Mouse (Mus musculus) midbrain, embryonic 14.5 days (tissue): ENCODE data around the gene Efna3. TPM values are rescaled to one million over a fixed set of nuclear protein-coding genes. Genes with fewer than 3 reads are reported as not detected.

Experiments used
- ATAC-seq: fragments of 200-750 bp; cut with Nextera tagmentation; 2 replicates; pipeline ENCODE4 v1.8.0; 2017; ENCODE audit warnings: moderate number of reproducible peaks, moderate library complexity; ENCODE audit not compliant: low FRiP score, low TSS enrichment
- DNase-seq: peaks from one replicate; pipeline ENCODE4 v3.0.0-alpha.2; 2015
- H3K27ac ChIP-seq: fragments of 300-500 bp; sonication (generic); replicated peaks from 2 replicates; pipeline ENCODE4 v1.5.1; 2014; ENCODE audit warnings: mild to moderate bottlenecking, low read depth, low read length, moderate library complexity
- H3K27me3 ChIP-seq: fragments of 300-500 bp; sonication (generic); 2 replicates; pipeline ENCODE4 v1.6.1; 2014; ENCODE audit warnings: low read length, control low read depth, mixed read lengths; ENCODE audit not compliant: control insufficient read depth, insufficient read depth
- H3K36me3 ChIP-seq: fragments of 300-500 bp; sonication (generic); 2 replicates; pipeline ENCODE4 v1.6.1; 2014; ENCODE audit warnings: low read length, control low read depth; ENCODE audit not compliant: control insufficient read depth, insufficient read depth
- H3K4me1 ChIP-seq: fragments of 300-500 bp; sonication (generic); 2 replicates; pipeline ENCODE4 v1.6.1; 2014; ENCODE audit warnings: mild to moderate bottlenecking, antibody characterized with exemption, low read length, control low read depth; ENCODE audit not compliant: control insufficient read depth, insufficient read depth
- H3K4me2 ChIP-seq: fragments of 300-500 bp; sonication (generic); 2 replicates; pipeline ENCODE4 v1.6.1; 2014; ENCODE audit warnings: mild to moderate bottlenecking, low read length, moderate library complexity
- H3K4me3 ChIP-seq: fragments of 300-500 bp; sonication (generic); replicated peaks from 2 replicates; pipeline ENCODE4 v1.5.1; 2014; ENCODE audit warnings: low read depth, low read length
- H3K9ac ChIP-seq: fragments of 300-500 bp; sonication (generic); replicated peaks from 2 replicates; pipeline ENCODE4 v1.6.1; 2014; ENCODE audit warnings: mild to moderate bottlenecking, low read length, moderate library complexity
- H3K9me3 ChIP-seq: fragments of 300-500 bp; sonication (generic); 2 replicates; pipeline ENCODE4 v1.6.1; 2016; ENCODE audit warnings: low read length, control low read depth, mixed read lengths; ENCODE audit not compliant: control insufficient read depth
- WGBS: fragments of 180-500 bp; shearing (Covaris S2); extraction: QIAGEN DNeasy Blood & Tissue Kit; methylation state at CpG from one replicate; pipeline ENCODE4 v1.1.7; 2014; 5-methylcytosine and 5-hydroxymethylcytosine counted together
- polyA plus RNA-seq: library from polyadenylated mRNA; unstranded; fragments of >200 nt; fragmentation: Nextera tagmentation; extraction: Ambion mirVana; gene quantifications from 2 replicates; pipeline ENCODE4 v1.2.1, GENCODE M21; 2014

The Efna3 gene
- polyA plus RNA-seq, 1 experiment from 2014 or later: 31.1 TPM

DNA sequence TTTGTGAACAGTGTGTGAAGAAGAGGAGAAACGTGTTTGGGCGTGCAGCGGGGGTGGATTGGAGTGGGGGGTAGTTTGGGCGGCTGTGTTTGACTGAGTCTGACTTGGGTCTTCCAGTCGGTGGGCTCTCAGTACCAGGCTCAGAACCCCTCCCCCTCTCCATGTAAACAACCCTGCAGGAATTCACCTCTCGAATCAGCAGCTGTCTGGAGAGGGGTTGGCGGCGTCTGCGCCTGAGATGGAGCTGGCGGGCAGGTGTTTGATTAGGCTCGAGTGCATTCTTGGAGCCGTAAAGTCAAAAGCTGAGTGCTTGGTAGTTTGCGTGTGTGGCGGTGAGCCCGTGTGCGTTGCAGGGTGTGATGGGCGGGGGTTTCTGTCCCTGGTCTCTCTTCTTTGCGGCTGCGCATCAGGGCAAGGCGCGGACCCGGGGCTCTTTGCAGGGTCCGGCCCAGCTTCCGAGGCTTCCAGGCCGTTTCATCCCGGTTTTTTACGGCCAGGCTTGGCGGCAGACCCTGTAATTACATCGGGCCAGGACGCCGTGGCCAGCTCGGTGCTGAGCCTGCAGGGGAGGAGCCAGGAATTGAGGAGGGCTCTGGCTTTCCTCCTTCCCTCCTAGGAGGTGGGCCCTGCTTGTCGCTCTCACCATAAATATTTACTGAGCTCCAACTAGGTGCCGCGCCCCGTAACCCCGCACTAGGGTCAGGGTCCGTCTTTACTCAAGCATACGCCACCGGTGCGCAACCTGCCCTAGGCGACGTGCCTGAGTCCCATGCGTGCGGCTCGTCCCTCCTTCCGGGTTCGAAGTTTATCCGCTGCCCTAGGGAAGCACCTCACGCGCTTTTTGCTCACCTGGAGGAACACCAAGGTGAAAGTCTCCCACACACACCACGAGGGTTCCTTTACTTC, 41.9 kb downstream of the Efna3 start, which contains the start of gene Efna1:
TSS of gene Efna1 (minus strand) at position 537 of the 906 bp plus-strand sequence.
- peaks cover 29% of the 10 kb centered on the region for H3K27me3 ChIP-seq
- no peak within 1 kb of the TSS; the same call in 1 of the 2 replicates for H3K27ac ChIP-seq
- WGBS: under 1% methylated on average over 52 of the region's 52 CpGs

GRCm38 (mm10) chr3:89280050-89280605, 42.6 kb downstream of the Efna3 start:
- H3K27ac ChIP-seq: no peak overlapping the region
- H3K9me3 ChIP-seq: no peaks in the 10 kb centered on the region
- H3K27me3 ChIP-seq: peaks cover 29% of the 10 kb centered on the region
- H3K36me3 ChIP-seq: no peaks in the 10 kb centered on the region
- H3K9ac ChIP-seq: peak overlapping the region; percentile 57
- DNase-seq (peak; percentile 49), ATAC-seq (peak; percentile 21; the same call in 1 of the 2 replicates)
- peak overlapping the region; percentile 93 for H3K4me2 ChIP-seq
- under 1% methylated on average over 29 of the region's 29 CpGs for WGBS
- peak overlapping the region; percentile 44 for H3K4me3 ChIP-seq
- H3K4me1 ChIP-seq: peaks cover 21% of the 10 kb centered on the region; the same call in 1 of the 2 replicates

More for the DNA sequence above, 41.9 kb downstream of the Efna3 start, which contains the start of gene Efna1:
- H3K4me3 ChIP-seq: peak within 1 kb of the TSS; percentile 44
- ATAC-seq (peak; percentile 34; the same call in 1 of the 2 replicates), DNase-seq (peak; percentile 65)
- H3K9ac ChIP-seq: peak within 1 kb of the TSS; percentile 57
- H3K4me1 ChIP-seq: peaks cover 21% of the 10 kb centered on the region; the same call in 1 of the 2 replicates
- no peaks in the 10 kb centered on the region for H3K36me3 ChIP-seq
- peak within 1 kb of the TSS; percentile 93 for H3K4me2 ChIP-seq
- H3K9me3 ChIP-seq: no peaks in the 10 kb centered on the region

DNA sequence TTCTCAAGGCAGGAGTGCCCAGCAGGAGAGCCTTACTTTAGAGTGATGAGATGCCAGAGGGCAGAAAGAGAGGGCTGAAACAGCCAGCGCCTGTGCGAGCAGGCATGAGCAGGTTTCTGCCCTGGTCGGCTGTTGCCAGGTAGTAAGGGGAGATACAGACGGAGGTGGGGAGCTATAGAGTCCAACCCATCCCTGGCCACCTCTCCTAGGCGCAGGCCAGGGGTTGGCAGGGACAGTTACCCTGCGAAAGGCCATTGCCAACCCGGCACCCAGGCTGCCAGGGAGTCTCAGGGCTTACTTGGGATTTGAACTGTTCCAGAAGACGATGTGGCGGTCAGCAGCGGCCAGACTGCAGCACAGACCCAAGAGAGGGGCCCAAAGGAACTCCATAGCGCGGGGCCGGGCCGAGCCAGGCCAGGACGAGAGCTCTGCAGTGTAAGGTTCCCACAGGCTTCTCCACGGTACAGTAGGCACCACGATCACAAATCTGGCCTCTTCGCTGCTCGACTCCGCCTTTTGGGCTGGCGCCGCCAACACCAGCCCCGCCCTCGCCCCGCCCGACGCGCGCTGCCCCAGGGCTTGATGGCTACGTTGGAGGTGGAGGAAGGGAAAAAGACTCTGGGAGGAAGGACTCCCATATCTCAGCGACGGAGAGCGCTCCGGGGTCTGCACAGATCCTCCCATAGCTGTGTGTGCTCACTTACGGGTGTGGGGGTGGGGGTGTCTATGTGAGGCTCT, 43.4 kb downstream of the Efna3 start:
- Histone ChIP-seq H3K27me3 (peaks cover 29% of the 10 kb centered on the region), H3K9ac (peak overlapping the region; percentile 43; the same call in 1 of the 2 replicates), H3K4me2 (peak overlapping the region; percentile 93), H3K4me3 (peak overlapping the region; percentile 44), H3K27ac (no peak overlapping the region), H3K36me3 (no peaks in the 10 kb centered on the region), H3K4me1 (peaks cover 21% of the 10 kb centered on the region; the same call in 1 of the 2 replicates), H3K9me3 (no peaks in the 10 kb centered on the region)
- WGBS: 4% methylated on average over 35 of the region's 35 CpGs
- peak; percentile 83 for DNase-seq
- peak; percentile 56 for ATAC-seq

DNA sequence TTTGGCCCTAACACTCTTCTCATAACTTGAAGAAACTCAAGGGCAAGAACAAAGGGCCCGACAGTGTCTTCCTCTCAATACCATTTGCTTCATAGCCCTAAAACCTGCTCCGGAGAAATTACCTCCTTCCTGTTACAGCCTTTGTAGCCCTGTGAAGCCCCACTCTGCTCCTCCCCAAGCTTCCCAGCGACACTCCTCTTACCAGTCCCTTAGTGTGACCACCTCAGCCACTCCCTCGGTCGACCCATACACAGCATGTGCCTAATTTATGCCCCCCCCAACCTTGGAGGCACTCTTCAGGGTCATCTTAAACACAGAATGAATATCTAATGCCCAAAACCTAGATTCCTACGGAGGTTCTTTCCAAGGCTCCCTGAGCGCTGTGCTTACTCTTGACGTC, 44.1 kb downstream of the Efna3 start:
- peak overlapping the region; percentile 93 for H3K4me2 ChIP-seq
- no peak overlapping the region for H3K27ac ChIP-seq
- H3K27me3 ChIP-seq: peaks cover 29% of the 10 kb centered on the region
- 30% methylated on average over 8 of the region's 8 CpGs for WGBS
- no peaks in the 10 kb centered on the region for H3K9me3 ChIP-seq
- no peak overlapping the region; the same call in 1 of the 2 replicates for H3K9ac ChIP-seq
- ATAC-seq (no peak), DNase-seq (no peak)
- H3K4me1 ChIP-seq: peaks cover 21% of the 10 kb centered on the region; the same call in 1 of the 2 replicates
- no peaks in the 10 kb centered on the region for H3K36me3 ChIP-seq
- peak overlapping the region; percentile 44 for H3K4me3 ChIP-seq

GRCm38 (mm10) chr3:89278107-89278506, 44.7 kb downstream of the Efna3 start:
- Histone ChIP-seq H3K9me3 (no peaks in the 10 kb centered on the region), H3K4me2 (no peak overlapping the region), H3K9ac (no peak overlapping the region), H3K27ac (no peak overlapping the region), H3K27me3 (peaks cover 29% of the 10 kb centered on the region), H3K36me3 (no peaks in the 10 kb centered on the region), H3K4me3 (no peak overlapping the region), H3K4me1 (peaks cover 21% of the 10 kb centered on the region; the same call in 1 of the 2 replicates)
- DNase-seq (no peak), ATAC-seq (no peak)
- 79% methylated on average over 7 of the region's 7 CpGs for WGBS

GRCm38 (mm10) chr3:89277281-89278021, 45.3 kb downstream of the Efna3 start:
- Histone ChIP-seq H3K4me3 (no peak overlapping the region), H3K9ac (no peak overlapping the region)
- ATAC-seq: no peak

DNA sequence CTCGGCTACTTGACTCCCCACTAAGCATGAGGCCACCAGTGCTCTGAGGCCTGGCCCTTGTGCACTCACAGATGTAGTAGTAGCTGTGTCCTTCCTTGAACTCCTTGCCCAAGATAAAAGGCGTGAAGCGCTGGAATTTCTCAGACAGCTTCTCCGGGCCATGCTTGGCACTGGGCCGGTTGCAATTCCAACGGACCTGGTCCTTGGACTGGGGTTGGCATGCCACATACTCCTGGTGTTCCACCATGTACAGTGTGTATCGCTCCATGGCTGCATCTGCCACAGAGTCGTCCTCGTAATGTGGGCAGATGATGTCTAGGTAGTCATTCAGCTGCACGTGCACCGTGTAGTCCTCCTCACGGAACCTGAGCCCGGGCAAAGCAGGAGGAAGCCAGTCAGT, 46.7 kb downstream of the Efna3 start:
- ATAC-seq: no peak
- no peak overlapping the region for H3K4me3 ChIP-seq
- DNase-seq: no peak
- peaks cover 22% of the 10 kb centered on the region for H3K27me3 ChIP-seq
- peaks cover 15% of the 10 kb centered on the region; the same call in 1 of the 2 replicates for H3K4me1 ChIP-seq
- H3K9me3 ChIP-seq: no peaks in the 10 kb centered on the region
- H3K9ac ChIP-seq: no peak overlapping the region
- 91% methylated on average over 13 of the region's 13 CpGs for WGBS
- no peaks in the 10 kb centered on the region for H3K36me3 ChIP-seq
- no peak overlapping the region for H3K4me2 ChIP-seq
- H3K27ac ChIP-seq: no peak overlapping the region

More at GRCm38 (mm10) chr3:89277281-89278021, 45.3 kb downstream of the Efna3 start:
- WGBS: 61% methylated on average over 14 of the region's 14 CpGs
- H3K36me3 ChIP-seq: no peaks in the 10 kb centered on the region
- H3K27ac ChIP-seq: 0 out of 2 replicates have a peak overlapping the region, but pooled peaks have one; percentile 20
- H3K27me3 ChIP-seq: peaks cover 29% of the 10 kb centered on the region
- no peaks in the 10 kb centered on the region for H3K9me3 ChIP-seq
- no peak for DNase-seq
- peak overlapping the region; percentile 12 for H3K4me2 ChIP-seq
- H3K4me1 ChIP-seq: peaks cover 21% of the 10 kb centered on the region; the same call in 1 of the 2 replicates
